Mouse (Mus musculus): ENCODE measurements at regions not wholly inside any gene's neighbourhood (a gene's known extent, or its start where the extent isn't known, plus 50 kb on each side); places are given as distances from the start of the nearest gene placed in this dataset.

DNA sequence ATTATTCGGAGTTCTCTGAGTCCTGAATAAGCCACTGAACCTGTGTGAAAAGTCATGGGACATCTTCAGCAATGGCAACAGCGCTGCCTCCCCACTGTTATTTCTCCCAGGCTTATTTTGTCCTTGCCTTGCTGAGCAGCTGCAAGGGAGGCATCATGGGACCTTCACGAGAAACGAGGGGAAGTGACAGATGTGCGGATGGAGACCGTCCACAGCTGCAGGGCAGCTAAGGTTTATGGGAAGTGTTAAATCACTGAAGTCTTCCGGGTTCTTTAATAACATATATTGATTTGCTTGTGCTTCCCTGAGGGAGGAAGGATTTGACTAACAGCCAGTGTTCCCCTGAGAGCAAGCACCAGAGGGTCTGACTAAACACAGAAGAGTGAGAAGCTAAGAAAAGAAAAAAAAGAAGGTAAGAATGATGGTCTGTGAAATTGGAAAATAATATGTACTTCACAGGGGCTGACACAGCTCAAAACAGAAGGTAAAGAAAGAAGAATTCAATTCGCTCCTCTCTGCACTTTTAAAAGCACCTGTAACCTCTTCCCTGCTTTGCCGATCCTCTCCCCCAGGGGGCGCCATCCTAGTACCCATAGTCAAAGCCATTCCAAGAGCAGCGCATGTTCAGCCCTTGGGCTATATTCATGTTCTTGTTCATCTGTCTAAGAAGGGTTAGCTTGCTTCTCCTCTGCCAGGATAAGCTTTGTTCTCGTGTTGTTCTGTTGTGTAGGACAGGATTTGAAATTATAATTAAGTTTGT, 92.2 kb downstream of the Fam114a2 start:
- TF ChIP-seq CTCF (IDR thresholded peaks at IDR 0.05; ENCODE audit: extremely low read depth, insufficient read depth, low read length), result 0 out of 2 replicates have a peak, but pooled peaks have one; percentile 28
- no peak for TF ChIP-seq POLR2A (IDR thresholded peaks at IDR 0.05; ENCODE audit: extremely low read depth, insufficient read depth, low read length)
